Mouse (Mus musculus) testis, postnatal 14 days (tissue): ENCODE measurements at regions not wholly inside any gene's neighbourhood (a gene's known extent, or its start where the extent isn't known, plus 50 kb on each side); places are given as distances from the start of the nearest gene placed in this dataset.

Source experiments
- DNase-seq: peaks from one replicate; pipeline ENCODE4 v3.0.0; 2021; ENCODE audit warnings: low spot score

- no peak for DNase-seq
Observed at GRCm38 (mm10) chr8:89751201-89751600, 596.9 kb downstream of the Tox3 start.

- no peak for DNase-seq
Observed at GRCm38 (mm10) chr8:89747726-89748125, 600.4 kb downstream of the Tox3 start.

GRCm38 (mm10) chr8:89744267-89745028, 603.7 kb downstream of the Tox3 start:
- DNase-seq, result no peak

- no peak for DNase-seq
Observed at GRCm38 (mm10) chr8:89738657-89739056, 609.5 kb downstream of the Tox3 start.

- DNase-seq, result no peak
Observed at GRCm38 (mm10) chr8:89737636-89738035, 610.5 kb downstream of the Tox3 start.

GRCm38 (mm10) chr8:89727252-89727651, 620.9 kb downstream of the Tox3 start:
- no peak for DNase-seq

- DNase-seq, result no peak
Observed at GRCm38 (mm10) chr8:89721684-89722305, 626.3 kb downstream of the Tox3 start.

GRCm38 (mm10) chr8:89713880-89714279, 634.3 kb downstream of the Tox3 start:
- no peak for DNase-seq

GRCm38 (mm10) chr8:89707341-89707928, 640.7 kb downstream of the Tox3 start:
- DNase-seq, result no peak

- no peak for DNase-seq
Observed at GRCm38 (mm10) chr8:89685696-89686095, 641.7 kb upstream of the Sall1 start.

GRCm38 (mm10) chr8:89680937-89681336, 637.0 kb upstream of the Sall1 start:
- no peak for DNase-seq

GRCm38 (mm10) chr8:89680341-89680740, 636.4 kb upstream of the Sall1 start:
- no peak for DNase-seq

- DNase-seq, result no peak
Observed at GRCm38 (mm10) chr8:89679551-89679950, 635.6 kb upstream of the Sall1 start.

- no peak for DNase-seq
Observed at GRCm38 (mm10) chr8:89677266-89677665, 633.3 kb upstream of the Sall1 start.

- no peak for DNase-seq
Observed at GRCm38 (mm10) chr8:89673911-89674310, 629.9 kb upstream of the Sall1 start.

GRCm38 (mm10) chr8:89672631-89673030, 628.7 kb upstream of the Sall1 start:
- no peak for DNase-seq

GRCm38 (mm10) chr8:89664911-89665689, 621.1 kb upstream of the Sall1 start:
- no peak for DNase-seq

GRCm38 (mm10) chr8:89663859-89664258, 619.9 kb upstream of the Sall1 start:
- no peak for DNase-seq

- DNase-seq, result no peak
Observed at GRCm38 (mm10) chr8:89658998-89659944, 615.3 kb upstream of the Sall1 start.

GRCm38 (mm10) chr8:89655369-89655768, 611.4 kb upstream of the Sall1 start:
- DNase-seq, result no peak

GRCm38 (mm10) chr8:89649207-89649890, 605.4 kb upstream of the Sall1 start:
- DNase-seq, result no peak
